Mouse (Mus musculus): ENCODE measurements around the gene Dzip1.

- TF ChIP-seq POLR2A (IDR thresholded peaks at IDR 0.05; ENCODE audit: low read depth, low read length) (no peak), CTCF (IDR thresholded peaks at IDR 0.05; ENCODE audit: extremely low read depth, insufficient read depth, insufficient read length, insufficient replicate concordance) (no peak)
These were observed 13.3 kb upstream of the Dzip1 start for GRCm38 (mm10) chr14:118938551-118938950.
